Mouse (Mus musculus): ENCODE results near the gene Svop.

GRCm38 (mm10) chr5:114139175-114139574 is 47.8 kb upstream of the Svop start:
- TF ChIP-seq CTCF (IDR thresholded peaks at IDR 0.05; ENCODE audit: low read depth) (no peak), EP300 (optimal IDR thresholded peaks at IDR 0.05) (no peak)
